Mouse (Mus musculus): ENCODE measurements around the gene A2ml1. TPM values are rescaled to one million over a fixed set of nuclear protein-coding genes. Genes with fewer than 3 reads are reported as not detected.

The A2ml1 gene
- polyA plus RNA-seq, 1 experiment from 2014 or later, result not detected

- Histone ChIP-seq H3K9ac (ENCODE audit: low read depth, low read length) (no peak overlapping the region), H3K4me1 (ENCODE audit: control insufficient read depth, insufficient read depth, low read length) (no peaks in the 10 kb centered on the region), H3K4me3 (ENCODE audit: low read depth, low read length) (no peak overlapping the region), H3K36me3 (ENCODE audit: control insufficient read depth, insufficient read depth, low read length) (no peaks in the 10 kb centered on the region), H3K9me3 (replicated peaks; ENCODE audit: control insufficient read depth, low read length) (no peaks in the 10 kb centered on the region), H3K27me3 (ENCODE audit: control insufficient read depth, insufficient read depth, low read length) (no peaks in the 10 kb centered on the region), H3K4me2 (no peak overlapping the region), H3K27ac (ENCODE audit: low read depth, low read length) (no peak overlapping the region)
- 72% methylated on average over 13 of the region's 13 CpGs for WGBS (ENCODE audit: insufficient replicate concordance)
- no peak for ATAC-seq (replicated peaks; ENCODE audit: insufficient number of reproducible peaks, low FRiP score, low TSS enrichment)
Observed at GRCm38 (mm10) chr6:128543226-128543625, 38.2 kb downstream of the A2ml1 start.

DNA sequence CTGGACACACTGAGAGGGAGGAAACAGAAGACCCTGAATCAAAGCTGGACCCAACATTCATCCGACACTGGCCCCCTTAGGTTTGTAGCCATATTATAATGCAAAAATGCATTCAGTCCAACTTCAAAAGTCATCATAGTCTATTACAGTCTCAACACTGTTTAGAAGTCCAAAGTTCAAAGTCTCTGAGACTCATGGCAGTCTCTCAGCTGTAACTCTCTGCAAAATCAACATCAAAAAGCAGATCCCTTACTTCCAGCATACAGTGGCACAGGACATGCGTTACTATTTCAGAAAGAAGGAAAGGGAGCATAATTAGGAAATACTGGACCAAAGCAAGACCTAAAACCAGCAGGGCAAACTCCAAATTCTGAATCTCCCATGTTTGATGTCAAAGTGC, 46.2 kb downstream of the A2ml1 start:
- Histone ChIP-seq H3K27ac (ENCODE audit: low read depth, low read length) (no peak overlapping the region), H3K36me3 (ENCODE audit: control insufficient read depth, insufficient read depth, low read length) (no peaks in the 10 kb centered on the region), H3K4me2 (no peak overlapping the region), H3K4me1 (ENCODE audit: control insufficient read depth, insufficient read depth, low read length) (no peaks in the 10 kb centered on the region), H3K9me3 (replicated peaks; ENCODE audit: control insufficient read depth, low read length) (no peaks in the 10 kb centered on the region), H3K4me3 (ENCODE audit: low read depth, low read length) (no peak overlapping the region), H3K27me3 (ENCODE audit: control insufficient read depth, insufficient read depth, low read length) (no peaks in the 10 kb centered on the region), H3K9ac (ENCODE audit: low read depth, low read length) (no peak overlapping the region)
- ATAC-seq (replicated peaks; ENCODE audit: insufficient number of reproducible peaks, low FRiP score, low TSS enrichment), result no peak
- 86% methylated on average over 2 of the region's 2 CpGs for WGBS (ENCODE audit: insufficient replicate concordance)

DNA sequence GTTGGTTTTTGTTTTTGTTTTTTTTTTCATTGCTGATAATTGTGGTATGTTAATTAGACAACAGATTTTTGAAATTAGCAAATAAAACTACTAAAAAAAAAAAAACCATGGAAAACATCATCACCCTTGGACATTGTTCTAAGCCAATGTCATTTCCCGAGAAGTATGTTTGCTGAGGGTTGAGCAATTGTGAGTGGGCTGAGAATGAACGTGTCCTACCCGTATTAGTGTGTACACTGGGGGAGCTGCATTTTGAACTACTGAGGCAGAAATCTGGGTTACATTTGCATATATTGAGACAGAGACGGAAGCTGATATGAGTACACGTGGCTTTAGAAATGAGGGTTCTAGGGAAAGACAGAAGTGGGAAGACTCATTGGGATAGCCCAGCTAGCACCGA, 48.1 kb downstream of the A2ml1 start:
- 82% methylated on average over 6 of the region's 6 CpGs for WGBS (ENCODE audit: insufficient replicate concordance)
- no peaks in the 10 kb centered on the region for H3K27me3 ChIP-seq (ENCODE audit: control insufficient read depth, insufficient read depth, low read length)
- H3K27ac ChIP-seq (ENCODE audit: low read depth, low read length), result no peak overlapping the region
- H3K36me3 ChIP-seq (ENCODE audit: control insufficient read depth, insufficient read depth, low read length), result no peaks in the 10 kb centered on the region
- no peak overlapping the region for H3K9ac ChIP-seq (ENCODE audit: low read depth, low read length)
- no peak overlapping the region for H3K4me2 ChIP-seq
- no peak overlapping the region for H3K4me3 ChIP-seq (ENCODE audit: low read depth, low read length)
- ATAC-seq (replicated peaks; ENCODE audit: insufficient number of reproducible peaks, low FRiP score, low TSS enrichment), result no peak
- H3K4me1 ChIP-seq (ENCODE audit: control insufficient read depth, insufficient read depth, low read length), result no peaks in the 10 kb centered on the region; the same call in 1 of the 2 replicates
- H3K9me3 ChIP-seq (replicated peaks; ENCODE audit: control insufficient read depth, low read length), result no peaks in the 10 kb centered on the region

GRCm38 (mm10) chr6:128532701-128533100, 48.7 kb downstream of the A2ml1 start:
- no peaks in the 10 kb centered on the region for H3K27me3 ChIP-seq (ENCODE audit: control insufficient read depth, insufficient read depth, low read length)
- no peak overlapping the region for H3K9ac ChIP-seq (ENCODE audit: low read depth, low read length)
- H3K4me2 ChIP-seq, result no peak overlapping the region
- H3K9me3 ChIP-seq (replicated peaks; ENCODE audit: control insufficient read depth, low read length), result no peaks in the 10 kb centered on the region
- no peak overlapping the region for H3K27ac ChIP-seq (ENCODE audit: low read depth, low read length)
- H3K36me3 ChIP-seq (ENCODE audit: control insufficient read depth, insufficient read depth, low read length), result no peaks in the 10 kb centered on the region
- H3K4me1 ChIP-seq (ENCODE audit: control insufficient read depth, insufficient read depth, low read length), result peaks cover 2% of the 10 kb centered on the region; the same call in 1 of the 2 replicates
- ATAC-seq (replicated peaks; ENCODE audit: insufficient number of reproducible peaks, low FRiP score, low TSS enrichment), result no peak
- no peak overlapping the region for H3K4me3 ChIP-seq (ENCODE audit: low read depth, low read length)
- WGBS (ENCODE audit: insufficient replicate concordance), result 82% methylated on average over 9 of the region's 9 CpGs

DNA sequence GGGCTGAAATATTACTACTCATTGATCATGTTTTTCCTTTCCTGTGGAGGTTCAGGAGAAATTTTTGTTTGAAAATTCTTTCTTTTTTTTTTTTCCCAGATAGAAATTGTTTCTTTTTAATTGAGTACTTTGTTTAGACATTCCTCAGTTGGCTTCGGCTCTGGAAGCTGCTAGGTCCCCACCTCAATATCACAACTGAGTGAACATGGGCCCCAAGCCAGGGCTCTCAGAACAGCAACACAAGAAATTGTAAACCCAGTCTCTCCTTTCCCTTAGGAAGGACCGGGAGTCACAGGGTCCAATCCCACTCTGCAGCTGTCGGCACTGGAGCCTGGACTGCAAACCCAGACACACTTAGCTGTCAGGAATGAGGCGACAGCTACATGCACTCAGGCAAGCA, 52.9 kb downstream of the A2ml1 start:
- no peak overlapping the region for H3K4me2 ChIP-seq
- H3K4me1 ChIP-seq (ENCODE audit: control insufficient read depth, insufficient read depth, low read length), result peaks cover 2% of the 10 kb centered on the region; the same call in 1 of the 2 replicates
- no peaks in the 10 kb centered on the region for H3K36me3 ChIP-seq (ENCODE audit: control insufficient read depth, insufficient read depth, low read length)
- H3K27me3 ChIP-seq (ENCODE audit: control insufficient read depth, insufficient read depth, low read length), result no peaks in the 10 kb centered on the region
- H3K27ac ChIP-seq (ENCODE audit: low read depth, low read length), result no peak overlapping the region
- 45% methylated on average over 4 of the region's 4 CpGs for WGBS (ENCODE audit: insufficient replicate concordance)
- ATAC-seq (replicated peaks; ENCODE audit: insufficient number of reproducible peaks, low FRiP score, low TSS enrichment), result no peak
- H3K9ac ChIP-seq (ENCODE audit: low read depth, low read length), result no peak overlapping the region
- H3K9me3 ChIP-seq (replicated peaks; ENCODE audit: control insufficient read depth, low read length), result no peaks in the 10 kb centered on the region
- H3K4me3 ChIP-seq (ENCODE audit: low read depth, low read length), result no peak overlapping the region

DNA sequence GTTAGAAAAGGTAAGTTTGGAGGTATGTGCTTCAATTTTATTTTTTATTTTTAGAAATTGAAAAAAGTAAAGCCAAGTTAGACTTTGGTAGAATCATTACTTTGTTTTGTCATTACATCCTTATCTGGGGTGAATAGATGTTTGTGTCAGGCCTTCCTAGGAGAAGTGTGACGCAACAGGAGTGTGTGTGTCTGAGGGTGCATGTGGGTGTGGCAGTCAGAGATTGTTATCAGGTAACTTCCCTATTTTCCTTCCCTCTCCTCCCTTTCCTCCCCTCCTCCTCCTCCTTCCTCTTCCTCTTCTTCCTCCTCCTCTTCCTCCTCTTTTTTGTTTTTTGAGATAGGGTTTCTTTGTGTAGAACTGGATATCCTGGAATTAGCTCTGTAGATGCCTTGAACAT, 54.3 kb downstream of the A2ml1 start:
- no peak for ATAC-seq (replicated peaks; ENCODE audit: insufficient number of reproducible peaks, low FRiP score, low TSS enrichment)
- Histone ChIP-seq H3K9me3 (replicated peaks; ENCODE audit: control insufficient read depth, low read length) (no peaks in the 10 kb centered on the region), H3K27ac (ENCODE audit: low read depth, low read length) (no peak overlapping the region), H3K4me3 (ENCODE audit: low read depth, low read length) (no peak overlapping the region), H3K27me3 (ENCODE audit: control insufficient read depth, insufficient read depth, low read length) (no peaks in the 10 kb centered on the region), H3K9ac (ENCODE audit: low read depth, low read length) (no peak overlapping the region), H3K4me2 (no peak overlapping the region), H3K4me1 (ENCODE audit: control insufficient read depth, insufficient read depth, low read length) (peaks cover 2% of the 10 kb centered on the region; the same call in 1 of the 2 replicates), H3K36me3 (ENCODE audit: control insufficient read depth, insufficient read depth, low read length) (no peaks in the 10 kb centered on the region)
- WGBS (ENCODE audit: insufficient replicate concordance), result 50% methylated on average over 1 of the region's 1 CpGs

- Histone ChIP-seq H3K4me2 (no peak within 1 kb of the TSS), H3K4me3 (ENCODE audit: low read depth, low read length) (no peak within 1 kb of the TSS)
- 81% methylated on average over 4 of the region's 4 CpGs for WGBS (ENCODE audit: insufficient replicate concordance)
Observed at GRCm38 (mm10) chr6:128526601-128527000, 54.8 kb downstream of the A2ml1 start, which contains the start of gene Pzp. TSS of gene Pzp (minus strand) at chr6:128526720.

DNA sequence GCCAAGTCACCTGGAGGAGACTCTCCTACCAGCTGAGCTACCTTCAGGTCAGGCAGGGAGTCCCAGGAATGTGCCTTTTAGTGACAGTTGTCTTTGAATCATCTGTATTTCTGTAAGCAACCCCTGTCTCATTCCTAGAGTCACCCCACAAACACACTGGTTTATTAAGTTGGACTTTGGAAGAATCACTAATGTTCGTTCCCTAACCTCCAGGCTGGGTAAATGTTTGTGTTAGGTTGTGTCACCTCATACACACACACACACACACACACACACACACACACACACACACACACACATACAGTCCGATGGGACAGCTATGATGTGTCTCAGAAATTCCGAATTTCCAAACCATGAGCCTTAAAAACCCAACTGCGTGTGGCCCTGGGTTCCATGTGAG, 55.6 kb downstream of the A2ml1 start:
- Histone ChIP-seq H3K9ac (ENCODE audit: low read depth, low read length) (no peak overlapping the region), H3K9me3 (replicated peaks; ENCODE audit: control insufficient read depth, low read length) (no peaks in the 10 kb centered on the region), H3K4me2 (no peak overlapping the region), H3K27ac (ENCODE audit: low read depth, low read length) (no peak overlapping the region), H3K36me3 (ENCODE audit: control insufficient read depth, insufficient read depth, low read length) (no peaks in the 10 kb centered on the region), H3K4me3 (ENCODE audit: low read depth, low read length) (no peak overlapping the region), H3K27me3 (ENCODE audit: control insufficient read depth, insufficient read depth, low read length) (no peaks in the 10 kb centered on the region), H3K4me1 (ENCODE audit: control insufficient read depth, insufficient read depth, low read length) (peaks cover 2% of the 10 kb centered on the region; the same call in 1 of the 2 replicates)
- 85% methylated on average over 4 of the region's 4 CpGs for WGBS (ENCODE audit: insufficient replicate concordance)
- no peak for ATAC-seq (replicated peaks; ENCODE audit: insufficient number of reproducible peaks, low FRiP score, low TSS enrichment)

More at GRCm38 (mm10) chr6:128526601-128527000, 54.8 kb downstream of the A2ml1 start, which contains the start of gene Pzp:
- Histone ChIP-seq H3K27me3 (ENCODE audit: control insufficient read depth, insufficient read depth, low read length) (no peaks in the 10 kb centered on the region), H3K4me1 (ENCODE audit: control insufficient read depth, insufficient read depth, low read length) (peaks cover 2% of the 10 kb centered on the region; the same call in 1 of the 2 replicates), H3K27ac (ENCODE audit: low read depth, low read length) (no peak within 1 kb of the TSS), H3K9ac (ENCODE audit: low read depth, low read length) (no peak within 1 kb of the TSS), H3K36me3 (ENCODE audit: control insufficient read depth, insufficient read depth, low read length) (no peaks in the 10 kb centered on the region), H3K9me3 (replicated peaks; ENCODE audit: control insufficient read depth, low read length) (no peaks in the 10 kb centered on the region)
- no peak for ATAC-seq (replicated peaks; ENCODE audit: insufficient number of reproducible peaks, low FRiP score, low TSS enrichment)

- no peak for ATAC-seq (replicated peaks; ENCODE audit: insufficient number of reproducible peaks, low FRiP score, low TSS enrichment)
- Histone ChIP-seq H3K4me3 (ENCODE audit: low read depth, low read length) (no peak overlapping the region), H3K36me3 (ENCODE audit: control insufficient read depth, insufficient read depth, low read length) (no peaks in the 10 kb centered on the region), H3K9ac (ENCODE audit: low read depth, low read length) (no peak overlapping the region), H3K27me3 (ENCODE audit: control insufficient read depth, insufficient read depth, low read length) (no peaks in the 10 kb centered on the region), H3K4me2 (no peak overlapping the region), H3K9me3 (replicated peaks; ENCODE audit: control insufficient read depth, low read length) (no peaks in the 10 kb centered on the region), H3K27ac (ENCODE audit: low read depth, low read length) (no peak overlapping the region), H3K4me1 (ENCODE audit: control insufficient read depth, insufficient read depth, low read length) (peaks cover 2% of the 10 kb centered on the region; the same call in 1 of the 2 replicates)
- 48% methylated on average over 3 of the region's 3 CpGs for WGBS (ENCODE audit: insufficient replicate concordance)
Observed at GRCm38 (mm10) chr6:128523360-128523759, 58.0 kb downstream of the A2ml1 start.

Data from heart, embryonic 11.5 days (tissue).